Mouse (Mus musculus) naive thymus-derived CD4-positive, alpha-beta T cell, adult 2 months (primary cell): ENCODE data around the gene Dapp1.
A peak's percentile ranks its signal among the peaks of the same experiment; 100 is the strongest.
"Not testable (repeated sequence)": the region's sequence is repeated elsewhere in the genome, so short reads cannot be mapped to it uniquely, and the experiment has no call there.

ENCODE experiments used
- DNase-seq: peaks from one replicate; pipeline ENCODE4 v3.0.0-alpha.2; 2011; ENCODE audit warnings: low read depth

The Dapp1 gene

GRCm38 (mm10) chr3:137952914-137953880, 28.1 kb downstream of the Dapp1 start:
- peak; percentile 85 for DNase-seq

- DNase-seq = peak; percentile 34
These were observed 29.0 kb downstream of the Dapp1 start for GRCm38 (mm10) chr3:137952225-137952913.

- DNase-seq = no peak
These were observed 29.5 kb downstream of the Dapp1 start for GRCm38 (mm10) chr3:137951819-137952218.

- DNase-seq = not testable (repeated sequence)
These were observed 30.0 kb downstream of the Dapp1 start for GRCm38 (mm10) chr3:137951302-137951701.

- no peak for DNase-seq
These were observed 31.0 kb downstream of the Dapp1 start for GRCm38 (mm10) chr3:137950191-137950885.

GRCm38 (mm10) chr3:137947525-137947924, 33.8 kb downstream of the Dapp1 start:
- DNase-seq = no peak

GRCm38 (mm10) chr3:137946827-137947226, 34.5 kb downstream of the Dapp1 start:
- DNase-seq = no peak

GRCm38 (mm10) chr3:137943737-137944154, 37.6 kb downstream of the Dapp1 start:
- no peak for DNase-seq

GRCm38 (mm10) chr3:137942098-137942622, 39.2 kb downstream of the Dapp1 start:
- DNase-seq = no peak

GRCm38 (mm10) chr3:137941555-137941954, 39.8 kb downstream of the Dapp1 start:
- no peak for DNase-seq

- DNase-seq = no peak
These were observed 40.6 kb downstream of the Dapp1 start for GRCm38 (mm10) chr3:137940757-137941156.

GRCm38 (mm10) chr3:137938608-137939007, 42.7 kb downstream of the Dapp1 start:
- no peak for DNase-seq

GRCm38 (mm10) chr3:137936541-137936940, 44.8 kb downstream of the Dapp1 start:
- DNase-seq = no peak

GRCm38 (mm10) chr3:137935570-137936525, 45.5 kb downstream of the Dapp1 start:
- no peak for DNase-seq

GRCm38 (mm10) chr3:137933986-137934385, 47.4 kb downstream of the Dapp1 start:
- no peak for DNase-seq

- no peak for DNase-seq
These were observed 48.6 kb downstream of the Dapp1 start for GRCm38 (mm10) chr3:137932748-137933147.

- no peak for DNase-seq
These were observed 51.4 kb downstream of the Dapp1 start for GRCm38 (mm10) chr3:137929940-137930339.

- no peak for DNase-seq
These were observed 54.3 kb downstream of the Dapp1 start for GRCm38 (mm10) chr3:137927010-137927409.

GRCm38 (mm10) chr3:137920594-137920993, 60.8 kb downstream of the Dapp1 start:
- DNase-seq = no peak

GRCm38 (mm10) chr3:137919398-137919797, 61.9 kb downstream of the Dapp1 start:
- no peak for DNase-seq

GRCm38 (mm10) chr3:137918932-137919311, 62.4 kb downstream of the Dapp1 start:
- DNase-seq = peak; percentile 36
